Mouse (Mus musculus) frontal cortex, postnatal 14 days (tissue): ENCODE measurements around the gene Upk2.
"Not testable (repeated sequence)": the region's sequence is repeated elsewhere in the genome, so short reads cannot be mapped to it uniquely, and the experiment has no call there.

Experiments
- DNase-seq, 2 experiments: peaks; one replicate each; pipeline ENCODE4 v3.0.0; 2022; ENCODE audit warnings: low spot score in 2 of 2

Upk2 gene

DNA sequence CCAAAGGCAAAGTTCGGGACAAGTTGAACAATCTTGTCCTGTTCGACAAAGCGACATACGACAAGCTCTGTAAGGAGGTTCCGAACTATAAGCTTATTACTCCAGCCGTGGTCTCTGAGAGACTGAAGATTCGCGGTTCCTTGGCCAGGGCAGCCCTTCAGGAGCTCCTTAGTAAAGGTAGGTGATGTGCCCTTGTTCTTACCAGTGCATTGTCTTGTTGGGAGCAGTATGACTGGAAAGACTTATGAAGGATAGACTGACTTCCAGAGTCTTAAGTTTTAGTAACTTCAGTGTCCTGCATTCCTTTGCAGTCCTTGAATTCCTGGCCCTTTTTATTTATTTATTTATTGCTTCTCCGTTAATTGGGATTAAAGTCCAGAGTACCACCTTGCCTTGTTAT, 46.1 kb downstream of the Upk2 start:
- DNase-seq, result not testable (repeated sequence)

DNA sequence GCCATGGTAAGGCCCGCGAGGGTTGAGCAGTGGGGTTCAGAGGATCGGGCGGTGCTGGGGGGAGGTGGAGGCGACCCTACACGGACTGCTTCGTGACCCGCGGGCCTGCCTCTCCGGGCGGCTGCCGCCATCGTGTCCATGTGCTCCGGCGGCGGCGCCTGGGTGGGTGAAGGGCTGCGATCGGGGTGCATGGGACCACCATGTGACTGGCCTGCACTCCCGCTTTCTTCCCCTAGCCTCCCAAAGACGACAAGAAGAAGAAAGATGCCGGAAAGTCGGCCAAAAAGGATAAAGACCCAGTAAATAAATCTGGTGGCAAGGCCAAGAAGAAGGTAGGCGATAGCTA, 47.1 kb downstream of the Upk2 start:
- no peak for DNase-seq

DNA sequence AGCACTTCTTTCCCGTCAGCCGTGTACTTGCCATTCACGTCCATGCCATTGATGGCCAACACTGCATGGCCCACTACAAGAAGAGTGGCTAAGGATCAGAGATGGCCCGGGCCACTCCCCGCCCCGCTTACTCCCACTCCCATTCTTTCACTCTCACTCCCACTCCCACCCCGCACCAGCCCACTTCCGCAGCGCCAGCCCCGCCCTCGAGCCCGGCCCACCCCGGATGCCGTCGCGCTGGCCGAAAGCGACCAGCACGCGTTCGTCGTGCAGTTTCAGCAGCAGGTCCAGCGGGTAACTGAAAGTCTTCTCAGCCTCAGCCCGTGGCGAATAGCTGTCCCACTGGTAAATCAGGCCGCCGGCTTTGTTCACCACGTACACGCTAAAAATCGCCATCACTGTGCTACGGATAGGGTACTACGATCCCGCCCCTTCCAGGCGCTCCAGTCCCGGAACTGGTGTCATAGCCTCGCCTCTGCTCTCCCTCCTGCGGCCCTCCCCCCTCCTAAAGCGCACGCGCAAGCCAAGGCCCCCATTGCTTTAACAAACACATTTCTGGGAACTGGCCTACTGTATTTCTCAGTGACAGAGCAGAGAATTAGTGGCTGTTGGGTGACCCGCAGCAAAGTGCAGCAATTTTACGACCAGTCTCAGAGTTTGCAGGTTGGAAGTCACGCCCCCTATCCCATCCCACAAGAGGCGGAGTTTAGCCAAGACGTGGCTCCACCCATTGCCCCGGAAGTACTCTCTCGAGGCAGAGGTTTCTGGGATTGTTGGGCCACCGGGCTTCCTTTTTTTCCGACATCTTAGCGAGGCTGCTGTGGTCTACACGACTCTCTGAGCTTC, 47.6 kb downstream of the Upk2 start, which contains the start of the genes Rps25 and Trappc4:
Gene Rps25 (plus strand): TSS at position 234 of the 846 bp plus-strand sequence.
Gene Trappc4 (minus strand): TSS at position 695 of the 846 bp plus-strand sequence.
- peak; percentile 88 to 89 for DNase-seq

DNA sequence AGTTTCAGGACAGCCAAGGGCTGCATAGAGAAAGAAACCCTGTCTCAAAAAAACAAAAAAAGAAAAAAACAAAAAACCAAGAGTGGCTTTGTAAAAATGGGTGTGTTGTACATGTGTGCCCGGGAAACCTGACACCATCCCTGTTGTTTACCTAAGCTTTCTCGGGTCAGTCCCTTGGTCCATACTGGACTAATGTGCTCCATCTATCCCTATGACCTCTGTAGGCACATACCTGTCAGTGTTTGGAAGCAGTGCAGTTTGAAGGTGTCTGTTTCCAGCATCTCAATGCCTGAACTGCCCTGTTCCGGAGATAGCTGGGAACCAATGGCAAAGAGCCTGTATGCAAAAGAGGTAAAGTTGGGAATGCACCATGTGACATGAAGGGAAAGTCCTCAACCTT, 49.8 kb downstream of the Upk2 start:
- DNase-seq, result no peak
